Mouse (Mus musculus): ENCODE measurements around the gene Gm5127.
A peak's percentile ranks its signal among the peaks of the same experiment; 100 is the strongest.

Gm5127 gene

DNA sequence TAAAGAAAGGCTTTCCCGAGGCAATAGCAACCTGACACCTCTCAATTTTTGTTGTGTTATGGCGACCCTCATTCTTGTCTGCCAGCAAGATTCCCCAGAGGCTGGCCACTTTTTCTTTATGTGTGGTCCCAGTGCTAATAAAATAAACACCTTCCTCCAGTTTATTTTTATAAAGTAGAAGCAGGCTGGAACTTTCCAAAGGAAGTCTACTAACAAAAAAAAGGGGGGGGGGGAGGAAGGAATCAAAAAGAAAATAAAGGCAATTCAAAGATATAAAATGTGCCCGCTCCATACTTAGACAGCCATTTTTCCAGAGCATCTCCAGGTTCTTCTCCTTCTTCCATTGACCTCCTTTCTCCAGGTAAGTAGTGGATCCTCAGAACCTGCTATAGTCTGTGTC is at the start of gene Gm5127:
TSS of gene Gm5127 (plus strand) at position 301 of the 400 bp plus-strand sequence.
- DNase-seq = no peak

DNA sequence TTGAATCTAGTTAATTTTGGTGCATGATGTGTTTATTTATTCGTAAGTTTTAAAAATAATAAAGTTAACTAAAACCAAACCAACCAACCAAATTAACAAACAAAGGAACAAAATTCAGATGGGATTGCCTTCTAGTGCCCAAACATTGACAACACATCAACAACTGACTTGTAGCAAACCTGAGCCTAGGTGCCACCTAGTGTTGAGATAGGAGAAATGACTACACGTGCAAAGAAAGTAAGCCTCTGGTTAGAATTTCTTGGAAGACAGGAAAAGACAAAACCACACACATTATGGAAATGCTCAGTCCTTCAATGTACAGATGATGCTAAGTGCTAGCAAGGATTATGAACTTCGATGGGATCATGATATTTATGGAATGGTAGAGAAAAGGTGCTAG is 46.6 kb upstream of the Gm5127 start:
- DNase-seq = no peak

DNA sequence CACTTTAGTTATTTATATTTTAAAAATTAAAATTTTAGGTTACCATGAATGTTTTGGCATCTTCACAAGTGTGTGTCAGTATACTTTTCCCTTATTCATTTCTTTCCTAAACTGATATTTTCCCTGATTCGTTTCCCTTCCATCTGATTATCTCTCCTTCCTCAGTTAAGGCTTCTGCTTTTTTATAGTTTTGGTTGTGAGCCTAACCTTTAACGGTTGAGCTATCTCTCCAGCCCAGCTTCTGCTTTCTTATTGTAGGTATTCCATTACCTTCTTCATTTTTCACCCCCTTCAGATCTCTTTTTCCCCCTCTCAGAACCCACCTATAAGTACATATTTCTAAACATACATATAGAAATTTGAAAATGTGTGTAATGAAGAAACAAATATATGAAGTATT is 27.5 kb upstream of the Gm5127 start:
- DNase-seq = no peak

DNA sequence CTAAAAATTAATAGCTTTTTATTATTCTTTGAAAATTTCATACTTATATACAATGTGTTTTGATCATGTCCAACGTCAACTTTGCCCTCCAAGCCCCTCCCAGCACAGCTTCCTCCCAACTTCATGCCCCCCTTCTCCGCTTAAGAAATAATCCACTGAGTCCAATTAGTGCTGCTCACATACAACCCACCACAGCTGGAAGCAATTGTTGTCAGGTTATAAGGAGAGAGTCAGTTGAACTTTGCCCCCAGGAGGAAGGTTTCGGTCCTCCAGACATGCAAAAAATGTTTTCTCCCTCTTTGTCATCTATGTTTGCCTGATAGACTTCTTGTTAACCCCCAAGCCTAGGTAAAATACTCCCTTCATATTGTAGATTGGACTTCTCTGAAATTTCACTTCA is 4.0 kb upstream of the Gm5127 start:
- no peak for DNase-seq

DNA sequence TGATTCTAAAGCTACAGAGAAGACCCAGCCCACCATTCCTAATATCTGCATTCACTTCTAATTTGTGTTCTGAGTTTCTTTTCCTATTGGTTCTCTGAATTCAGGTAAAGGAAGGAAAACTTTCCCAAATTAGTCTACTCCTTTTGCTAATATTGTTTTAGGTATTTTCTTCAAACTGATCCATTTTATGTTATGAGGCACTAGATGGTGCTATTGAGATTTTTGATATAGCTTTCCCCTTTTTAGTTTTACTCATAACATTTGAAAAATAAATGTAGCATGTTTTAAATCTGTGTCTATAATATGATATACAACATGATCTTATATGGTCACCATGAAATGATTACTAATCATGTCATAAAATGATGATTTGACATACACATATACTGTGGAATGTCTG is 2.6 kb upstream of the Gm5127 start:
- no peak for DNase-seq

DNA sequence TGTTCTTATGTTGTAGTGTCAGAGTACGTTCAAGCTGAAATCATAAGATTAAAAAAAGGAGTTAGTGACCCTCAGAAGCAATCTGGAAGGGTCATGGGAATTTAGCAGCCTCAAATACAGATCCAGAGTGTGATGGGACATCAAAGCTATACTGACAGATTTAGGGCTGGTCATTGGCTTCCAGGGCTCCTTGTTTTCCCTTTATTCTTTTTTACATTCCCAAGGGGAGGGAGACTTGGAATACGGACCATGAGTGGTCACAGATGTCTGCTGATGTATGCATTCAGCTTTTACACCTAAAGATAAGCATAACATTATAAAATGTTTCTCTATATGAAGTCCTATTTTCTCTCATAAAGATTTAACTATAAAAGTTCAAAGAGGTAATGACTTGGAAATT is 789 bp upstream of the Gm5127 start:
- DNase-seq = no peak

DNA sequence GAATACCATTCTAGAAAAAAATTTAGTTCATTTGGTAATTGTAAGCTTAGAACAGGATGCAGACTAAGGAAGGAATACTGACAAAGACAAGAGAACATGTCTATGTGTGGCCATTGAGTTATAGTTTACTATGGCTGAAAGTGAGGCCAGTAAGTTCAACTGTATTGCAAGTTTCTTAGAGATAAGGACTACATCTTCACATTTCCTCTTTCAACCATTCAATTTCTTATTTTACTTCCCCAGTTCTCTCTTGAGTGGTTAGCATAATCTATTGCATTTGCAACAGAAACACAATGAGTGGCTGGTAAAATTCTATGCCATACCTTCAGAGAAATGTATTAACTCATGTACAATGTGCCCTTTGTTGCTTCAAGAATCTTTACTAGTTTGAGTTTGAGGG is 10.9 kb downstream of the Gm5127 start:
- DNase-seq = no peak

DNA sequence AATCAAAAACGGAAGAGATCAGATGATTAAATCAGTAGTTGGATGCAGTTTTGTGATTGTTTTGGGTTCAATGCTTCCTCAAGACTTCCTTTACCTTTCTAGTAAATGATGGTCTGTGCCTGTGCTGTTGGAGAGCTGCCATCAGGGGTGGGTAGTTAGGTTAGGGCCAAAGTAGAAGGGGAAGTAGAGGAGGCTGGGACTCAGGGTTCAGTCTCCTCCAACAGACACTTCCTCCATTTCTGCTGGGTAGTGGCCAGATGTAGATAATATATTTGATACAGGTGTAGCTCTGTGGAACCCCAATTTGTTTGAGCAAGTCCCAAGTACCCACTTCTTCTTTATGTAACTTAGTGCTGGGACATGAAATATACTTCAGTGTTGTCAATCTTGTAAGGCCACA is 12.9 kb downstream of the Gm5127 start:
- DNase-seq = no peak

DNA sequence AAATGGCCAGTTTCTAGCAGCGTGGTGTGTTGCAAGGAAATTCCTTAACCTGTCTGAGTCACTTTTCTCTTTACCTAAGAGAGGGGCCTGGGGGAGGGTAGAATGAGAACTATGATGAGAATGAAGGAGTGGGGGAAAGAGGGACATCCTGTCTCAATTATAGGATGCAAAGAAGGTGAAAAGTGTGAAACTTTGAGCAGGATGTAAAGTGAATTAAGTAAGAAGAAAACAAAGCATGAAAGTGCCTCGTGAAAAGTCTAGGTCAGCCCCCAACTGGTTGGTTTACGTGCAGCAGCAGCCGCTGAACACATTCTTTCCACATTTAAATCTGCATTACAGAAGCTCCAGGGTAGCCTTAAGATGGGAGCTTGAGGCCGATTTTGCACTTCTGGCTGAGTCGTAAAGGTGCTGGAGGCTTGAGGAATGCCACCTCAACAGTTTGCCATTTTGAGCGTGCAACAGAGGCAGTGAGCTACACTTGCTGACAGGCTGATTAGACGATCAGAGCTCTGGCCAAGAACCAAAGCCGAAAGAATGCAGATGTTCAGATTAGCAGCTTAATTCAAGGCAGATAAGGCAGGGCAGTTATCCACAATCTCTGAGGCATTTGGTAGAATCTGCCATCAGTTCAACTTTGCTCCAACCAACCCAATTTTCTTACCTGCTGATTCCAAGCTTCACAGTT is 19.7 kb downstream of the Gm5127 start:
- peak in 1 of 2 experiments; percentile 8 for DNase-seq

DNA sequence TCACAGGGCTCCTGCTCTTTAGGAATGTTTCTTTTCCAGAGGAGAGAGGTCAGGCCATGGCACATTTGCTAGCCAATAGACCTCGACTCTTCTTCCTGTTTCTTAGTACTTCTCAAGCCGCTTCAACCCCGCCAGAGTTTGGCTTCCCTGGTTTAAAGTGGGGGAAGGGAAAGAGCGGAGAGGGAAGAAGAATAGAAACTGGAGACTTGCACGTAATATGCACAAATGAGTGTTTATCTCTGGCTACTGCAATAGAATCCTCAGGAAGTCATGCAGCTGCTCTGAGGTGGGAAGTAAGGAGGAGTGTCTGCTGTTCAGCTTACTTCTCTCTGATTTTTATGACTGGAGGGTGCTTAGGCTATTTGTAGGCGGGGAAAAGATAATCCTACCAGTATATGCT is 20.4 kb downstream of the Gm5127 start, which contains the start of gene Cysltr1:
TSS of gene Cysltr1 (minus strand) at position 294 of the 400 bp plus-strand sequence.
- DNase-seq = peak in 1 of 2 experiments; percentile 12

DNA sequence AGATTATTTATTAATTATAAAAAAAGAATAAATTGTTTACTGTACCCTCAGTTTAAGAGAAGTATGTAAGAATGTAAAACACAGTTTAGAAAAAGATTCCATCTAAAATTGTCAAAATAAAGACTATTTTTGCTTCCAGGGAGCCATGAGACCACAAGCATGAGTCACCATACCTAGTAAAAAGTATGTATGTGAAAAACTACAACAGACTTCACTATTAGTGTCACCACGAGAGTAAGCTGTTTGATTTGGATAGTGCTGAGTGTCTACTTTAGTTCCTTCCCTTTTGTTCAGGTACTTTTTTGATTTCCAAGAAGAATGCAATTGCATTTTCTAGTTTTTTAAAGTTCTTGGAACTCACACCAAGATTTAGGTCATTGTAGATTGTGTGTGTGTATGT is 39.5 kb downstream of the Gm5127 start:
- no peak for DNase-seq

DNA sequence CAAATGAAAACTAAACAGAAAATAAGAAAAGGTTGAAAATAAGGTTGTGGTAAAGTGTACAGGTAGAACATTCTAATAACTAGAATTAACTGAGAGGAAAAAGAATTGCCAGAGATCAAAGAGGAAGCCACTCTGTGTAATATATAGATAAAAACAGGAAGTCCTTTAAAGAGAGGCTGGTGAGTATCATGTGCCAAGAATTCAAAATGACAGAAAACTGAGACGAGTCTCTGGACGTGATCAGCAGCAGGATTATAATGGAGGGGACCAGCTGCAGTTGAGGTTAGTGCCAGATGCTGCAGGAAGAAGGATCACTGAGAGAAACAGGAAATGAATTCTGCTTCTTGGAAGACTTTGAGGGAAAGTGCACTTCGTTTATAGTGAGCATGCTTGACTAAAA is 40.7 kb downstream of the Gm5127 start:
- DNase-seq = no peak

DNA sequence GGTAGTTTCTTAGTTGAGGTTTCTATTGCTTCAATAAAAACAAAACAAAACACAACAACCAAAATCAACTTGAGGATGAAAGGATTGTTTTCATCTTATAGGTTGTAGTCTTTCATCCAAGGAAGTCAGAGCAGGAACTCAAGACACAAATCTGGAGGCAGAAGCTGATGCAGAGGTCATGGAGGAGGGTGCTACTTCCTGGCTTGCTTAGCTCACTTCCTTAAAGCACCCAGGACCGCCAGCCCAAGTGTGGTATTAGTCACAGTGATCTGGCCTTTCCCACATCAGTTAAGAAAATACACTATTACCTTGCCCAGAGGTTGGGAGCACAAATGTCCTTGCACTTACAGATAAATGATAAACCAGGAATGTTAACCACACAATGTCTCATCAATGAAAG is 45.5 kb downstream of the Gm5127 start:
- no peak for DNase-seq

DNA sequence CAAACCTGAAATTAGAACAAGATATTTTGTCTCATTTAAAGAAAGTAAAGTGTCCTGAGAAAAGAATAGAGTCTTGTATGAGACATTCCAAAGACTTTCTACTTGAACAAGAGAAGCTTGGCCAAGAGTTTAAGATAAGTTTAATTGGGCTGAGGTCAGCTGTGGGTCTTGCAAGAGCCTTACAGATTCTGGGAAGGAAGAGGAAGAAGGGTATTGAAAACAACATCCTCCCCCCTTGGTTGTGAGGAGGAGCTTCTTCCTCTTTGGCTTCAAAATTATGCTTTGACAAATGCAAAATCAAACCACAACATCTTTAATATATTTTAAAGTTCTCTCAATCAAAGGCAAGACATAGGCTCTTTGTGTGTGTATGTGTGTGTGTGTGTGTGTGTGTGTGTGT is 50.6 kb downstream of the Gm5127 start:
- DNase-seq = no peak

DNA sequence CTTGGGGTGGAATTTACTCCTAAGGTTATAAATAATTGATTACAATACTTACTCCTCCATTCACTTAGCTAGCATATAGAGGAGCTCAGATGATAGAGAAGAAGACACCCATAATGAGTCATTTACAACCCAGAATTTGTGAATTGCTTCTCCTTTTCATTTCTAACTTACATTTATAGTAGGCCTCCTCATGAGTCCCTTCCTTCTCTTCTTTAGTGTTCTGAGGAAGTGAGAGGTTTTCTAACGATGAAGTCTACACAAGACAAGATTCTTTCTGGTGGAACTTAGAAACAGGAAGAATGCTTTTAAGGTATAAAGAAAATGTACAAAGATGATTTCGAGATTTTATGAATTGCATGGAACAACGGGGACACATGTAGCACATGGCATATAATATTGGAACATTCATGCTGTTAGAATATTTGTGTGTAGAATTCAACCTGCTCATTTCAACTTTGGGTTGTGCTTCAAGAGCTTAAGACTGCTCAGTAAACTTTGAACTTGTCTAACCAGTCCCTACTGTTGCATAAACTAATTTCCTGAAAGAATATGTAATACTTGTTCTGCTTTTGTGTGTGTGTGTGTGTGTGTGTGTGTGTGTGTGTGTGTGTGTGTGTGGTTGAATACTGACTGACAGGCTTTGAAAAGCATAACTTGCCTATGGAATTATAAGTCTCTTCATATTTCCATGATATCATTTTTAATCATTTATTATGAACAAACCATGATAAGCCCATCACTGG is 52.0 kb downstream of the Gm5127 start:
- no peak for DNase-seq

DNA sequence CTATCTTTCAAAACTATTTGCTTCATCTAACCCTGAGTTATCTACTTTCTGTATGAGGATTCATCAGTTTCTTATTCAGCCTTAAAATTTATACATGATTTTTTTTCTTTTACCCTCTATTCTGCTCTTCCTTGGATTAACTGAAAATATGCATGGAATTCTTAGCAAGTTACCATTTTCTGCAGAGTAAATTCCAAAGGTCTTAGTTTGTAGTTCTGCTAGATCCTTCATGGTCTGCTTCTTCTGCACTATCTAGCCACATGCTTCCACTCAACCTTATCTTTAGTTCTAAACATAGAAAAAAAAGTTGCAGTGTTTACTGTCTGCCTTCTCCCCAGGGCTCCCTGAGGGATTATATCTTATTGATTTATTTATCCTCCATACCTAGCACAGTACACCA is 79.1 kb downstream of the Gm5127 start:
- DNase-seq = no peak

DNA sequence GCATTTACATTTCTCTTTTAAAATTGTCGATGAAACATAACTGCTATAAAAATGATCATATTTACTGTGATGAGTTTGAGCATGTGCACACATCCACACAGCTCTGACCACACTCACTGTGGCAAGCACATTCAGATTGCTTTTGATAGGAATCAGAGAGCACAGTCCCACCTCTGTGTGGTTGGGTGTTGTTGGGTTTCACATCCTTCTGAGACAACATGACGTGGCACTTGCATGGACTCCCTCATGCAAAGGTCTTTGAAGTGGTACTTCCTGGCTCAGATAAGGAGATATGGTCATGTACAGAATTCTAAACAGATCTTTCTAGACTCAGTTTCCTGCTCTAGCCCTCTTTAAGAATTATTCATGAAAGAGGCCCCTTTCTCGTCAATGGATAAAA is 121.6 kb downstream of the Gm5127 start:
- DNase-seq = no peak

DNA sequence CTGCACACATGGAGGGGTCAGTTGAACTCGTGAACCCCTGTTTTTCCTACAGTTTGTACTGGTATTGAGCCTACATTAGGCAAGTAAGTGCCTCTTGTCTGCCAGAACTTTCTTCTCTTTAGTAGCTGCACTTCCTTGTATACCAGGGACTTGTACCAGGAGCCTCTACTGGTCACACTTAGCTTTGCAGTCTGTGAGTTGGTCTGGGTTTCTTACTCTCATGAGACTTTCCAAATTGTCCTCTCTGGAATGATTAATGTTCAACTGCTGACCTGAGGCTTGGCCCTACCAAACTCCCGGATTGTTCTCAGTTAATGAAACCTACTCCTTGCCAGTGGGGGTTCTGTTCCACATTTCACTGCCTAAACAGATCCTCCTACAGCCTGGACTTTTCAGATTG is 134.2 kb downstream of the Gm5127 start:
- peak; percentile 7 to 24 for DNase-seq

DNA sequence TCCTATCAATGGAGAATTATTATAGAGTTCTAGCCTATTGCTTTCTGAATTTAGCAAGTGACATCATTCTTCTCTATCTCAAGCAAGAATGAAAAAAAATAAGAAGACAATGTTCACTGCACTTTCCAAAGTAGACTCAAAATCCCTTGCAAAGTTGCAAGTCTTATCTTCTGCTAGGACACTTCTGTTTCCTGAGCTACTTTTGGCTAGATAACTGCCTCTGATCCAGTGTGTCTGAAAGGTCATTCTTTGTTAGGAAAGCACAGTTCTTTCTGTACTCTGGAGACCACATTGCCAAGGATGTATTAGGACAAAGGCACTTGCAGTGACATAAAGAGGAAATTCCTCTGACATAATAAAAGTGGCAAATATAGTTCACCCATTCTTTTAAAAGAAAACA is 159.3 kb downstream of the Gm5127 start:
- no peak for DNase-seq

DNA sequence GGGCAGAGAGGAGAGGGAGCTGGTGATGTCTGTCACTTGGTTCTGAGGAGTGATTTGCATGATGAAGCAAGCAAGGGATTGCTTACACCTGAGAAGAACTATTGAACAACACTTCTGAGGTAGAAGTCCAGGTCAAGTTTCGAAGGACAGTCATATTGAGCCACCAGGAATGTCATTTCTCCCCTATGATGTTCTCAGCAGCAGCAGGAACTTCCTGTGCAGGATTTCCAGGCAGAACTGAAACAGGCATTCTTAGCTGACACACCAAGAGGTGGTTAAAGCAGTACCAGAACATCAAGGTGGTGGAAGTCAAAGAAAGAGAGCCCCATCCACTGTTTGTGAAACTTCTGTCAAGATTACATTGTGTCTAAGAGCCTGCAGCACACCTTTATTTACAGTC is 172.3 kb downstream of the Gm5127 start:
- DNase-seq = no peak
